Mouse (Mus musculus): ENCODE measurements around the gene Sgms1. TPM values are rescaled to one million over a fixed set of nuclear protein-coding genes. Genes with fewer than 3 reads are reported as not detected.

Gene Sgms1
- total and polyA plus RNA-seq, 3 experiments, result 27.0 to 62.1 (median 60.5) TPM

DNA sequence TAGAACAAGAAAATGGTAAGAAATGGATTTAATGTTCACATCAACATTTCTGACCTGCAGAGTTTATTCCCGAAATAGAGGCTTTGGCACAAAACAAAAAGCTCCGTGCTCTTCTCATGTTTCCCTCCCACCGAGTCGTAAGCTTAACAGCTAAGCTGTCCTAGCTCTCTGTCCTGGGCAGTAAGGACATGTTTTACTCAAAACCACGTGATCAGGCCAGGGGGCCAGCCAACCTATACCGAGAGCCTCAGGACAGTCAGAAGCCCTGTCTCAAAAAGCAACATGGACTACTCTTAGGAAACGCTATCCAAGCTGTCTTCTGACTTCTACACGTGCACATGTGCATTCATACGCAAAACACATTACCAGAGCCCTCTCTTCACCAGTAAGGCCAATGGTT is 23.1 kb downstream of the Sgms1 start:
- 65% methylated on average over 9 of the region's 9 CpGs for WGBS
- H3K4me3 ChIP-seq, result no peak overlapping the region
- intact Hi-C loops (cut with DNase I), result no loop called here
- peaks cover 2% of the 10 kb centered on the region for H3K4me1 ChIP-seq (ENCODE audit: control insufficient read depth, insufficient read depth, low read length)
- no peaks in the 10 kb centered on the region; the same call in 1 of the 2 replicates for H3K36me3 ChIP-seq (ENCODE audit: control insufficient read depth, insufficient read depth, low read length)
- no peak overlapping the region for H3K9ac ChIP-seq (ENCODE audit: low read depth, low read length)
- H3K79me2 ChIP-seq (replicated peaks; ENCODE audit: control insufficient read depth, insufficient read depth, low read length), result peaks cover 11% of the 10 kb centered on the region
- H3K27me3 ChIP-seq (ENCODE audit: control insufficient read depth, insufficient read depth, low read length), result no peaks in the 10 kb centered on the region
- DNase-seq, result peak in 1 of 2 experiments; percentile 17
- H3K27ac ChIP-seq, result peak overlapping the region; percentile 11; the same call in 1 of the 2 replicates
- TF ChIP-seq CTCF (IDR thresholded peaks at IDR 0.05) (no peak), POLR2A (IDR thresholded peaks at IDR 0.05; ENCODE audit: insufficient read depth, low read depth, low read length) (no peak), EP300 (IDR thresholded peaks at IDR 0.05; ENCODE audit: insufficient read depth, low read depth, low read length) (no peak)

DNA sequence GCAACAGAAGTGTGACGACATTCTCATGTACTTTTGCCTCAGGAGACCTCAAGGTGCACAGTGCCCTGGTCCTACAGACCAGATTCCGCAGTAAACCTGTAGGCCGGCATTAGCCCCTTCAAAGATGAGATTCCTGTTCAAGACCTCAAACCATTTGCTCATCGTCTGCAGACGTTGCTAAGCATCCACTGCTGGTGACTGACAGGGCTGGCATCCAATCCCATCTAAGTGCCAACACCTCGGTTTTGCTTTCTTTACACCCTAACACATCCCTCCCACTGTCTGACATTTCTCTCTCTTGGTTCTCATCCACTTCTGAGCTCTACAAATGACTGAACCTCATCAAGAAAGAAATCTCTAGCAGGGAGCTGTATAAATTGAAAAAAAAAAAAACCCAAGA is 24.4 kb downstream of the Sgms1 start:
- intact Hi-C loops (cut with DNase I), result no loop called here
- DNase-seq, result peak in 1 of 2 experiments; percentile 7

DNA sequence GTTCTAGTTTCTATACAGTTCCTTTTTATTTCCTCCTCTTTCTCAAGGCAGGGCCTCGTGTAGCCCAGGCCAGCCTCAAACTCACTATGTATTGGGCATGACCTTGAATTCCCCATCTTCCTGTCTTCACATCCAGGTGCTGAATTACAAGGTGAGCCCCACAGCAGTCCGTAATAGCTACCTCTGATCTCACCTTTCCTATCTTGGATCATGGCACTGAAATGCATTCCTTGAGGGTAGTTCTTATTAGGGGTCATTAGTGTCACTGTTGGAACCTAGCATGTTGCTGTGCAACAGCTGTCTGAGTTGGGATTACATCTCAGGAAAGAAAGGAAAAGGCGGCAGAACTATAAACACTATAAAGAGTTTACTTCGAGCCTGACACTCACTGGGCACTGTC is 25.9 kb downstream of the Sgms1 start:
- intact Hi-C loops (cut with DNase I), result no loop called here
- no peaks in the 10 kb centered on the region for H3K27me3 ChIP-seq (ENCODE audit: control insufficient read depth, insufficient read depth, low read length)
- H3K4me1 ChIP-seq (ENCODE audit: control insufficient read depth, insufficient read depth, low read length), result peaks cover 2% of the 10 kb centered on the region
- H3K9ac ChIP-seq (ENCODE audit: low read depth, low read length), result no peak overlapping the region
- 76% methylated on average over 4 of the region's 4 CpGs for WGBS
- TF ChIP-seq EP300 (IDR thresholded peaks at IDR 0.05; ENCODE audit: insufficient read depth, low read depth, low read length) (no peak), CTCF (IDR thresholded peaks at IDR 0.05) (no peak), POLR2A (IDR thresholded peaks at IDR 0.05; ENCODE audit: insufficient read depth, low read depth, low read length) (no peak)
- no peak overlapping the region for H3K27ac ChIP-seq
- no peaks in the 10 kb centered on the region; the same call in 1 of the 2 replicates for H3K36me3 ChIP-seq (ENCODE audit: control insufficient read depth, insufficient read depth, low read length)
- peaks cover 12% of the 10 kb centered on the region for H3K79me2 ChIP-seq (replicated peaks; ENCODE audit: control insufficient read depth, insufficient read depth, low read length)
- H3K4me3 ChIP-seq, result no peak overlapping the region
- DNase-seq, result peak in 1 of 2 experiments; percentile 7

More for the DNA sequence above, 24.4 kb downstream of the Sgms1 start:
- no peak overlapping the region for H3K9ac ChIP-seq (ENCODE audit: low read depth, low read length)
- peaks cover 2% of the 10 kb centered on the region for H3K4me1 ChIP-seq (ENCODE audit: control insufficient read depth, insufficient read depth, low read length)
- H3K4me3 ChIP-seq, result no peak overlapping the region
- no peak for TF ChIP-seq CTCF (IDR thresholded peaks at IDR 0.05)
- TF ChIP-seq POLR2A (IDR thresholded peaks at IDR 0.05; ENCODE audit: insufficient read depth, low read depth, low read length), result no peak
- TF ChIP-seq EP300 (IDR thresholded peaks at IDR 0.05; ENCODE audit: insufficient read depth, low read depth, low read length), result no peak
- 88% methylated on average over 6 of the region's 6 CpGs for WGBS
- H3K27ac ChIP-seq, result no peak overlapping the region
- H3K36me3 ChIP-seq (ENCODE audit: control insufficient read depth, insufficient read depth, low read length), result no peaks in the 10 kb centered on the region; the same call in 1 of the 2 replicates
- H3K79me2 ChIP-seq (replicated peaks; ENCODE audit: control insufficient read depth, insufficient read depth, low read length), result peaks cover 12% of the 10 kb centered on the region
- no peaks in the 10 kb centered on the region for H3K27me3 ChIP-seq (ENCODE audit: control insufficient read depth, insufficient read depth, low read length)

DNA sequence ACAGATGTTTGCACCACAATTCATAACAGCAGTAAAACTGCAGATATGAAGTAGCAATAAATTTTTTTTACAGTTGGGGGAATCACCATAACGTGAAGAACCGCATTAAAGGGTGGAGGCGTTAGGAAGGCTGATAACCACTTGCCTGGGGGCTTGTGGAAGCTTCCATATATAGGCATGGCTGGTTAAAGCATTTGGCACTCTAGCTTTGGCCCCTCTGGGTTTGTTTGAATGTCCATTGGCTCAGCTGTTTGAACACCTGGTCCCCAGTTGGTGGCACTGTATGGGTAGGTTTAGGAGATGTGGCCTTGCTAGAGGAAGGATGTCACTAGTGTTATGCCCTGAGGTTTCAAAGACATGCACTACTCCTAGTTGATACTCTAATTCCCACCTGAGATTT is 27.0 kb downstream of the Sgms1 start:
- Histone ChIP-seq H3K27me3 (ENCODE audit: control insufficient read depth, insufficient read depth, low read length) (no peaks in the 10 kb centered on the region), H3K27ac (no peak overlapping the region), H3K4me3 (no peak overlapping the region), H3K79me2 (replicated peaks; ENCODE audit: control insufficient read depth, insufficient read depth, low read length) (peaks cover 10% of the 10 kb centered on the region), H3K36me3 (ENCODE audit: control insufficient read depth, insufficient read depth, low read length) (no peaks in the 10 kb centered on the region; the same call in 1 of the 2 replicates), H3K9ac (ENCODE audit: low read depth, low read length) (no peak overlapping the region), H3K4me1 (ENCODE audit: control insufficient read depth, insufficient read depth, low read length) (peaks cover 1% of the 10 kb centered on the region)
- intact Hi-C loops (cut with DNase I), result no loop called here
- WGBS, result 60% methylated on average over 3 of the region's 3 CpGs
- peak in 1 of 2 experiments; percentile 10 for DNase-seq
- no peak for TF ChIP-seq EP300 (IDR thresholded peaks at IDR 0.05; ENCODE audit: insufficient read depth, low read depth, low read length)
- peak; percentile 44 for TF ChIP-seq CTCF (IDR thresholded peaks at IDR 0.05)
- TF ChIP-seq POLR2A (IDR thresholded peaks at IDR 0.05; ENCODE audit: insufficient read depth, low read depth, low read length), result no peak

DNA sequence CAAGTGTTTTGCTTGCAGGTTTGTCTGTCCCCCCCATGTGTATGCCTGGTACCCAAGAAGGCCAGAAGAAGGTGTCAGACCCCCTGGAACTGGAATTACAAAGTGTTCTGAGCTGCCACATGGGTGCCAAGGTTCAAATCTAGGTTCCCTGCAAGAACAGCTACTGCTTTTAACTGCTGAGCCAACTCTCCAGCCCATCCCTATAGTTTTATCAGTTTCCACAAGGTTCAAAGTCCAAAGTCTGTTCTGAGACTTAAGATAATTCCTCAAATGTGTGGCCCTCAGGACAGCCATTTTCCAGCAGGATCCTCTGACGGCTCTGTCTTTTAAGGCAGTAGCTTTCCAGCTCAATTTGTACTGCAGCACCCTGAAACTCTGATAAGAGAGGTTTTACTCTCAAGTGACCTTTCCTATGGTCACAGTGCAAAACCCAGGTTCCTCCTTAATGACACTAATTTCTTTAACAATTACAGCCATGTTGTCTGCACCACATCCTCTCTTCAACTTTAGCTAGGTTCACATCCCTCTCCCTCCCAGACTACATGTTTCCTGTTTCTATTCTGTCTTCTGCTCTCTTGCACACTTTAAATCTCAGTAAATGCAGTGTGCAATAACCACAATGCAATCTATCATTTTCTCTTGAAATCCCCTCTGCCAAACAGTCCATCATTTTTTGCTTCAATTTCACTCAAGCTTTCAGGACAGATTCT is 28.4 kb downstream of the Sgms1 start:
- Histone ChIP-seq H3K27ac (no peak overlapping the region), H3K4me1 (ENCODE audit: control insufficient read depth, insufficient read depth, low read length) (peaks cover 2% of the 10 kb centered on the region; the same call in 1 of the 2 replicates), H3K27me3 (ENCODE audit: control insufficient read depth, insufficient read depth, low read length) (no peaks in the 10 kb centered on the region), H3K79me2 (replicated peaks; ENCODE audit: control insufficient read depth, insufficient read depth, low read length) (peaks cover 5% of the 10 kb centered on the region), H3K9ac (ENCODE audit: low read depth, low read length) (no peak overlapping the region), H3K36me3 (ENCODE audit: control insufficient read depth, insufficient read depth, low read length) (no peaks in the 10 kb centered on the region; the same call in 1 of the 2 replicates), H3K4me3 (no peak overlapping the region)
- TF ChIP-seq CTCF (IDR thresholded peaks at IDR 0.05) (no peak), EP300 (IDR thresholded peaks at IDR 0.05; ENCODE audit: insufficient read depth, low read depth, low read length) (no peak), POLR2A (IDR thresholded peaks at IDR 0.05; ENCODE audit: insufficient read depth, low read depth, low read length) (no peak)
- intact Hi-C loops (cut with DNase I), result no loop called here
- 28% methylated on average over 1 of the region's 1 CpGs for WGBS
- DNase-seq, result peak in 1 of 2 experiments; percentile 13

DNA sequence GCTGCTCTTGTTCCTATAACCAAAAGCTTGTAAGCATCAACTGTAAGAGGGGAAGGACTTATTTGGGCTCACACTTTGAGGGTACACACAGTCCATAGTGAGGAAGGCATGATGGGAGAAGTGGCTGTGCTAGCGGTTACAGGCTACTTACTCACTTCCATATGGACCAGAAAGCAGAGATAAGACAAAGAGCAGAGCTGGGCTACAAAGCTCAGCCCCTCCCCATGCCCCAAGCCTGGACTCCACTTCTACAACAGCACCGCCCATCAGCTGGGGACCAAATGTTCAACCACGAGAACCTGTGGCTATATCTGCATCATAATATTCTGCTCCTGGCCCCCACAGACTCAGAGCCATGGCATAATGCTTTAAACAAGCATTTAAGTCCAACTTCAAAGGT is 29.0 kb downstream of the Sgms1 start:
- TF ChIP-seq CTCF (IDR thresholded peaks at IDR 0.05) (no peak), POLR2A (IDR thresholded peaks at IDR 0.05; ENCODE audit: insufficient read depth, low read depth, low read length) (no peak), EP300 (IDR thresholded peaks at IDR 0.05; ENCODE audit: insufficient read depth, low read depth, low read length) (no peak)
- intact Hi-C loops (cut with DNase I), result no loop called here
- Histone ChIP-seq H3K27ac (no peak overlapping the region), H3K9ac (ENCODE audit: low read depth, low read length) (no peak overlapping the region), H3K4me3 (no peak overlapping the region), H3K79me2 (replicated peaks; ENCODE audit: control insufficient read depth, insufficient read depth, low read length) (peaks cover 3% of the 10 kb centered on the region), H3K27me3 (ENCODE audit: control insufficient read depth, insufficient read depth, low read length) (no peaks in the 10 kb centered on the region), H3K36me3 (ENCODE audit: control insufficient read depth, insufficient read depth, low read length) (no peaks in the 10 kb centered on the region; the same call in 1 of the 2 replicates), H3K4me1 (ENCODE audit: control insufficient read depth, insufficient read depth, low read length) (peaks cover 3% of the 10 kb centered on the region)
- WGBS, result 70% methylated on average over 3 of the region's 3 CpGs
- DNase-seq, result no peak

Measured in heart, adult 2 months (tissue).